Mouse (Mus musculus) myocyte (in vitro differentiated cells): Measurements from ENCODE around the gene Olfr853. TPM values are rescaled to one million over a fixed set of nuclear protein-coding genes. Genes with fewer than 3 reads are reported as not detected.

Experiments used
- H3K27me3 ChIP-seq: one replicate; pipeline ENCODE4 v1.6.1; 2011; ENCODE audit not compliant: control insufficient read depth, insufficient read depth, insufficient read length
- H3K36me3 ChIP-seq: one replicate; pipeline ENCODE4 v1.6.1; 2011; ENCODE audit not compliant: control insufficient read depth, insufficient read depth
- H3K4me2 ChIP-seq: one replicate; pipeline ENCODE4 v1.6.1; 2011; ENCODE audit warnings: low read depth, control low read depth
- H3K4me3 ChIP-seq: one replicate; pipeline ENCODE4 v1.5.1; 2011; ENCODE audit warnings: mild to moderate bottlenecking, control low read depth, moderate library complexity
- H3K79me2 ChIP-seq: one replicate; pipeline ENCODE4 v1.6.1; 2011; ENCODE audit not compliant: control insufficient read depth, insufficient read depth
- H3ac ChIP-seq: one replicate; pipeline ENCODE4 v1.6.1; 2011; ENCODE audit not compliant: control insufficient read depth, insufficient read length
- CEBPB ChIP-seq: IDR thresholded peaks from 2 replicates; pipeline ENCODE4 v1.6.1; 2011; ENCODE audit warnings: mild to moderate bottlenecking, moderate library complexity; ENCODE audit not compliant: poor library complexity, insufficient read depth, severe bottlenecking
- E2F4 ChIP-seq: IDR thresholded peaks from one replicate; pipeline ENCODE4 v1.6.1; 2011; ENCODE audit warnings: mild to moderate bottlenecking, control low read depth, moderate library complexity; ENCODE audit not compliant: insufficient read depth
- MAX ChIP-seq: IDR thresholded peaks from one replicate; pipeline ENCODE4 v1.6.1; 2011; ENCODE audit warnings: low read depth, mild to moderate bottlenecking, control low read depth
- MYOD1 ChIP-seq, 3 experiments: IDR thresholded peaks; one replicate each; pipeline ENCODE4 v1.6.1; 2011; ENCODE audit warnings: control low read depth in 2 of 3, low read depth in 2 of 3, mild to moderate bottlenecking in 2 of 3, moderate library complexity in 1 of 3; ENCODE audit not compliant: insufficient read length in 2 of 3, control insufficient read depth in 1 of 3
- MYOG ChIP-seq, 3 experiments: IDR thresholded peaks; one replicate each; pipeline ENCODE4 v1.6.1; 2011; ENCODE audit warnings: control low read depth in 2 of 3, low read depth in 2 of 3, mild to moderate bottlenecking in 2 of 3; ENCODE audit not compliant: insufficient read length in 2 of 3, control insufficient read depth in 1 of 3, insufficient read depth in 1 of 3
- POLR2A ChIP-seq: IDR thresholded peaks from one replicate; pipeline ENCODE4 v1.6.1; 2011; ENCODE audit warnings: low read depth, mild to moderate bottlenecking, control low read depth, moderate library complexity; ENCODE audit not compliant: insufficient read length
- POLR2AphosphoS2 ChIP-seq: IDR thresholded peaks from one replicate; pipeline ENCODE4 v1.6.1; 2011; ENCODE audit warnings: low read depth, control low read depth; ENCODE audit not compliant: insufficient read length
- REST ChIP-seq: IDR thresholded peaks from one replicate; pipeline ENCODE4 v1.6.1; 2011; ENCODE audit warnings: mild to moderate bottlenecking, control low read depth, moderate library complexity; ENCODE audit not compliant: insufficient read depth, insufficient read length
- SRF ChIP-seq: IDR thresholded peaks from one replicate; pipeline ENCODE4 v1.6.1; 2011; ENCODE audit warnings: low read depth; ENCODE audit not compliant: control insufficient read depth, insufficient read length
- TCF12 ChIP-seq: IDR thresholded peaks from one replicate; pipeline ENCODE4 v1.6.1; 2011; ENCODE audit warnings: mild to moderate bottlenecking, control low read depth; ENCODE audit not compliant: poor library complexity, insufficient read depth, severe bottlenecking
- TCF3 ChIP-seq: IDR thresholded peaks from one replicate; pipeline ENCODE4 v1.6.1; 2011; ENCODE audit warnings: low read depth, control low read depth; ENCODE audit not compliant: insufficient read length
- USF1 ChIP-seq: IDR thresholded peaks from one replicate; pipeline ENCODE4 v1.6.1; 2011; ENCODE audit warnings: low read depth, mild to moderate bottlenecking, control low read depth, moderate library complexity
- polyA plus RNA-seq: library from polyadenylated mRNA; unstranded; fragments of >200 nt; fragmentation: generic; extraction: Trizol; gene quantifications from one replicate; pipeline ENCODE4 v1.2.1, GENCODE M21; 2012; ENCODE audit warnings: missing spikeins

The Olfr853 gene
- polyA plus RNA-seq = not detected

DNA sequence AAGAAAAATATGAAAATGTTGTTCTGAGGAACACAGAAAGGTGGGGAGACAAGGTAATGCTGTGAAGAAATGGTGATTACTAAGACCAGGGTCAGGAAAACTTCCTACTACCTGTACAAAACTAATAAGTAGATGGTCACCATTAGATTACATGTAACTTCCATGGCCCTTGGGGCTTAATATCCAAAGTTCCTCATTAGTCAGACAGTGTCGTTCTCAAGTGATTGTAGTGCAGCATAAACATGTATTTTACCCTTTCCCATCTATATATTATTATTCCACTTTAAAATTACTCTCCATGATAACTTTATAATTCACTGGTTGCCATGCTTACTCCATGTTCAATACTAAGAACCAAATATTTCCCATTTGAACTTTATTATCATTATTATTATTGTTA, at the start of gene Olfr853:
Olfr853 (minus strand) TSS at position 101 of the 400 bp plus-strand sequence.
- no peak within 1 kb of the TSS for H3K4me2 ChIP-seq
- no peaks in the 10 kb centered on the region for H3K27me3 ChIP-seq
- H3K36me3 ChIP-seq = no peaks in the 10 kb centered on the region
- no peaks in the 10 kb centered on the region for H3K79me2 ChIP-seq
- H3K4me3 ChIP-seq = no peak within 1 kb of the TSS
- no peak for TF ChIP-seq E2F4
- no peak for TF ChIP-seq POLR2AphosphoS2
- TF ChIP-seq TCF12 = no peak
- H3ac ChIP-seq = no peak within 1 kb of the TSS

DNA sequence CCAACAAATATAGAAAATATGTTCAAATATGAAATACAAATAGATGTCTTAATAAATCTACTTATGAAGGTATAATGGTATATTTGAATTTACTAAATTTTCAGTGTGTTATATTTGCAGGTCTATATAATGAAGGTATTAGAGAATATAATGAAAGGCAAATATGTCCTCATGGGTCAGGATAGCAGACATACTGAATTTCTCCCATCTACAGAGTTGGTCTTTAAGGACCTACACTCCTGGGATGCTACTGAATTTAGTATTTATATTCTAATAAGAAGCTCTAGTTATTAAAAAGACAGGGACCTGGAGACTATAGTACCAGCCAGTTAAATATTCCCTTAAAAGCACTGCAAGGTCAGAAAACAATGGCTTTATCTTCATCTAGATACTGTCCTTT, 41.4 kb upstream of the Olfr853 start, which contains the start of gene Olfr855:
Olfr855 (plus strand) TSS at position 301 of the 400 bp plus-strand sequence.
- TF ChIP-seq REST (no peak), POLR2AphosphoS2 (no peak), TCF12 (no peak), POLR2A (no peak), E2F4 (no peak), SRF (no peak), CEBPB (no peak), MYOD1 (IDR thresholded peaks at IDR 0.05; ENCODE audit: control insufficient read depth in 1 of 3, insufficient read length in 2 of 3, low read depth in 2 of 3) (no peak)
- H3ac ChIP-seq = no peak within 1 kb of the TSS
- no peak within 1 kb of the TSS for H3K4me2 ChIP-seq
- H3K4me3 ChIP-seq = no peak within 1 kb of the TSS
- H3K27me3 ChIP-seq = no peaks in the 10 kb centered on the region
- no peaks in the 10 kb centered on the region for H3K36me3 ChIP-seq
- H3K79me2 ChIP-seq = no peaks in the 10 kb centered on the region

DNA sequence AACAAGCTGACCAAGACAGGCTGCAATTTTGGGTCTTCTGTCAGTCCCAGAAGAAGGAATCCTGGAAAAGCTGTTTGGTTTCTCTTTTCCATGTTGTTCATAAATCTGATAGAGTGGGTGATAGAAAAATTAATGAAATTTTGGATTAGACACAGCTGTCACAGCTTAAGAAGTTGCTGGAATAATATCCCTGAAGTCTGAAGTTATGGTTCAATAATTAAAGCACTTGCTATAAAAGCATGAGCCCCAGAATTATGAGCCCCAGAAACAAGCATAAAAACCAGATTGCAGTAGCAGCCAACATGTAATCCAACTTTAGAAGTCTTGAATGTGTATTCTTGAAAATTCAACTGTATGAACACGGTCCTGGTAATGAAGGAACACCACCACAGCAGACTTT, 26.4 kb upstream of the Olfr853 start, which contains the start of gene Olfr854:
Olfr854 (minus strand) TSS at position 101 of the 400 bp plus-strand sequence.
- Histone ChIP-seq H3ac (no peak within 1 kb of the TSS), H3K4me3 (no peak within 1 kb of the TSS), H3K27me3 (no peaks in the 10 kb centered on the region), H3K36me3 (no peaks in the 10 kb centered on the region), H3K4me2 (no peak within 1 kb of the TSS), H3K79me2 (no peaks in the 10 kb centered on the region)
- no peak for TF ChIP-seq MYOG (IDR thresholded peaks at IDR 0.05; ENCODE audit: control insufficient read depth in 1 of 3, insufficient read depth in 1 of 3, insufficient read length in 2 of 3, low read depth in 2 of 3)
- TF ChIP-seq TCF3 = no peak
- TF ChIP-seq E2F4 = no peak
- no peak for TF ChIP-seq POLR2A
- TF ChIP-seq REST = no peak
- TF ChIP-seq MAX = no peak
- TF ChIP-seq MYOD1 (IDR thresholded peaks at IDR 0.05; ENCODE audit: control insufficient read depth in 1 of 3, insufficient read length in 2 of 3, low read depth in 2 of 3) = no peak
- TF ChIP-seq USF1 = no peak

DNA sequence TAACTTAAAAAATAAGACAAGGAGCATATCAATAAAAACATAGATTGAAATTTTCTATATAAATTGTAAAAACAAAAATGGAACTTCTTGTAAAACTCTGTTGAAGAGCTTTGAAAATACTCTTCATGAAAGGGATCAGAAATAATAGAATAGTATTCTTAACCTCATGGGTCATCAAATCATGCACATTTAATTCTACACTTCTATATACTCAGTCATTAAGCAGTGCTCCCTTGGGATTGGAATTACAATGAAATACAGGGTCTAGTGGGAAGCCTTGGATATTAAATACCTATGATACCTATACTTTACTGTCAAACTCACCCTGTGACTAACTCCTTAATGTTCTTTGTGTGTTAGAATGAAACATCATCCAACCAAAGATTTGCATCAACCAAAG, 47.9 kb downstream of the Olfr853 start, which contains the start of gene Olfr851:
Olfr851 (plus strand) TSS at position 301 of the 400 bp plus-strand sequence.
- Histone ChIP-seq H3K27me3 (no peaks in the 10 kb centered on the region), H3K4me3 (no peak within 1 kb of the TSS), H3K36me3 (no peaks in the 10 kb centered on the region), H3K4me2 (no peak within 1 kb of the TSS), H3K79me2 (no peaks in the 10 kb centered on the region), H3ac (no peak within 1 kb of the TSS)
- TF ChIP-seq MYOD1 (IDR thresholded peaks at IDR 0.05; ENCODE audit: control insufficient read depth in 1 of 3, insufficient read length in 2 of 3, low read depth in 2 of 3) (no peak), TCF3 (no peak), E2F4 (no peak), CEBPB (no peak), REST (no peak), USF1 (no peak), POLR2AphosphoS2 (no peak), SRF (no peak), MAX (no peak), MYOG (IDR thresholded peaks at IDR 0.05; ENCODE audit: control insufficient read depth in 1 of 3, insufficient read depth in 1 of 3, insufficient read length in 2 of 3, low read depth in 2 of 3) (no peak)

Other genes with a start within 250 kb of the Olfr853 start
- not detected for gene Olfr844, start 224.7 kb downstream of the Olfr853 start, polyA plus RNA-seq
- gene Olfr845, start 204.6 kb downstream of the Olfr853 start, polyA plus RNA-seq = not detected
- not detected for gene Olfr846, start 177.1 kb downstream of the Olfr853 start, polyA plus RNA-seq
- gene Olfr847, start 162.4 kb downstream of the Olfr853 start, polyA plus RNA-seq = 0.02 TPM
- not detected for gene Olfr849, start 100.8 kb downstream of the Olfr853 start, polyA plus RNA-seq
- not detected for gene Olfr850, start 62.8 kb downstream of the Olfr853 start, polyA plus RNA-seq
- not detected for gene Olfr851, start 47.8 kb downstream of the Olfr853 start, polyA plus RNA-seq
- gene Olfr854, start 26.3 kb upstream of the Olfr853 start, polyA plus RNA-seq = not detected
- not detected for gene Olfr855, start 41.5 kb upstream of the Olfr853 start, polyA plus RNA-seq
- gene Zfp317, start 81.0 kb upstream of the Olfr853 start, polyA plus RNA-seq = 5.9 TPM
- not detected for gene Olfr857, start 168.4 kb upstream of the Olfr853 start, polyA plus RNA-seq
- gene Olfr58, start 239.2 kb upstream of the Olfr853 start, polyA plus RNA-seq = not detected